Mouse (Mus musculus): ENCODE measurements around the gene Esyt2. TPM values are rescaled to one million over a fixed set of nuclear protein-coding genes. Genes with fewer than 3 reads are reported as not detected.

Gene Esyt2
- total RNA-seq, 2 experiments from 2014 or later, result 27.3 to 45.6 TPM

GRCm38 (mm10) chr12:116278541-116278940 lies 2.5 kb upstream of the Esyt2 start:
- no peak for ATAC-seq (replicated peaks; ENCODE audit: low FRiP score, poor library complexity, severe bottlenecking)

GRCm38 (mm10) chr12:116279181-116279580 lies 1.8 kb upstream of the Esyt2 start:
- ATAC-seq (replicated peaks; ENCODE audit: low FRiP score, poor library complexity, severe bottlenecking), result no peak

- peak; percentile 21 for ATAC-seq (replicated peaks; ENCODE audit: low FRiP score, poor library complexity, severe bottlenecking)
Measured at GRCm38 (mm10) chr12:116280149-116280652, 795 bp upstream of the Esyt2 start.

- ATAC-seq (replicated peaks; ENCODE audit: low FRiP score, poor library complexity, severe bottlenecking), result peak; percentile 58
Measured at GRCm38 (mm10) chr12:116281427-116282281, 658 bp downstream of the Esyt2 start.

GRCm38 (mm10) chr12:116282856-116283255 lies 1.9 kb downstream of the Esyt2 start:
- ATAC-seq (replicated peaks; ENCODE audit: low FRiP score, poor library complexity, severe bottlenecking), result no peak

GRCm38 (mm10) chr12:116283511-116283910 lies 2.5 kb downstream of the Esyt2 start:
- no peak for ATAC-seq (replicated peaks; ENCODE audit: low FRiP score, poor library complexity, severe bottlenecking)

- no peak for ATAC-seq (replicated peaks; ENCODE audit: low FRiP score, poor library complexity, severe bottlenecking)
Measured at GRCm38 (mm10) chr12:116293185-116293584, 12.2 kb downstream of the Esyt2 start.

- ATAC-seq (replicated peaks; ENCODE audit: low FRiP score, poor library complexity, severe bottlenecking), result no peak
Measured at GRCm38 (mm10) chr12:116293599-116294292, 12.8 kb downstream of the Esyt2 start.

GRCm38 (mm10) chr12:116299906-116300305 lies 18.9 kb downstream of the Esyt2 start:
- no peak for ATAC-seq (replicated peaks; ENCODE audit: low FRiP score, poor library complexity, severe bottlenecking)

- no peak for ATAC-seq (replicated peaks; ENCODE audit: low FRiP score, poor library complexity, severe bottlenecking)
Measured at GRCm38 (mm10) chr12:116302181-116302580, 21.2 kb downstream of the Esyt2 start.

GRCm38 (mm10) chr12:116306042-116306441 lies 25.0 kb downstream of the Esyt2 start:
- ATAC-seq (replicated peaks; ENCODE audit: low FRiP score, poor library complexity, severe bottlenecking), result no peak

- ATAC-seq (replicated peaks; ENCODE audit: low FRiP score, poor library complexity, severe bottlenecking), result no peak
Measured at GRCm38 (mm10) chr12:116307870-116308269, 26.9 kb downstream of the Esyt2 start.

GRCm38 (mm10) chr12:116308612-116309011 lies 27.6 kb downstream of the Esyt2 start:
- ATAC-seq (replicated peaks; ENCODE audit: low FRiP score, poor library complexity, severe bottlenecking), result no peak

GRCm38 (mm10) chr12:116313816-116314215 lies 32.8 kb downstream of the Esyt2 start:
- ATAC-seq (replicated peaks; ENCODE audit: low FRiP score, poor library complexity, severe bottlenecking), result no peak

- no peak for ATAC-seq (replicated peaks; ENCODE audit: low FRiP score, poor library complexity, severe bottlenecking)
Measured at GRCm38 (mm10) chr12:116315498-116315897, 34.5 kb downstream of the Esyt2 start.

GRCm38 (mm10) chr12:116317818-116318217 lies 36.8 kb downstream of the Esyt2 start:
- ATAC-seq (replicated peaks; ENCODE audit: low FRiP score, poor library complexity, severe bottlenecking), result no peak

GRCm38 (mm10) chr12:116325545-116325944 lies 44.5 kb downstream of the Esyt2 start:
- no peak for ATAC-seq (replicated peaks; ENCODE audit: low FRiP score, poor library complexity, severe bottlenecking)

GRCm38 (mm10) chr12:116326159-116326558 lies 45.2 kb downstream of the Esyt2 start:
- ATAC-seq (replicated peaks; ENCODE audit: low FRiP score, poor library complexity, severe bottlenecking), result no peak

GRCm38 (mm10) chr12:116334253-116334652 lies 53.3 kb downstream of the Esyt2 start:
- ATAC-seq (replicated peaks; ENCODE audit: low FRiP score, poor library complexity, severe bottlenecking), result no peak

GRCm38 (mm10) chr12:116340160-116340559 lies 59.2 kb downstream of the Esyt2 start:
- no peak for ATAC-seq (replicated peaks; ENCODE audit: low FRiP score, poor library complexity, severe bottlenecking)

- ATAC-seq (replicated peaks; ENCODE audit: low FRiP score, poor library complexity, severe bottlenecking), result no peak
Measured at GRCm38 (mm10) chr12:116348755-116349286, 67.8 kb downstream of the Esyt2 start.
